Mouse (Mus musculus) stomach, postnatal 0 days (tissue): ENCODE measurements at regions not wholly inside any gene's neighbourhood (a gene's known extent, or its start where the extent isn't known, plus 50 kb on each side); places are given as distances from the start of the nearest gene placed in this dataset.

ENCODE experiments used
- ATAC-seq: fragments of 200-750 bp; cut with Nextera tagmentation; 2 replicates; pipeline ENCODE4 v1.8.0; 2017; ENCODE audit not compliant: low FRiP score, low TSS enrichment
- DNase-seq: peaks from one replicate; pipeline ENCODE4 v3.0.0-alpha.2; 2016; ENCODE audit warnings: low spot score
- H3K27ac ChIP-seq: fragments of 300-500 bp; sonication (generic); replicated peaks from 2 replicates; pipeline ENCODE4 v1.5.1; 2014; ENCODE audit warnings: mild to moderate bottlenecking, control low read depth
- H3K27me3 ChIP-seq: fragments of 300-500 bp; sonication (generic); 2 replicates; pipeline ENCODE4 v1.6.1; 2014; ENCODE audit warnings: low read length; ENCODE audit not compliant: control insufficient read depth, insufficient read depth
- H3K36me3 ChIP-seq: fragments of 300-500 bp; sonication (generic); 2 replicates; pipeline ENCODE4 v1.6.1; 2014; ENCODE audit warnings: low read length, mixed read lengths; ENCODE audit not compliant: control insufficient read depth, insufficient read depth
- H3K4me1 ChIP-seq: fragments of 300-500 bp; sonication (generic); replicated peaks from 2 replicates; pipeline ENCODE4 v1.6.1; 2014; ENCODE audit warnings: antibody characterized with exemption; ENCODE audit not compliant: control insufficient read depth, insufficient read depth
- H3K4me2 ChIP-seq: fragments of 300-500 bp; sonication (generic); replicated peaks from 2 replicates; pipeline ENCODE4 v1.6.1; 2014; ENCODE audit warnings: low read depth, mild to moderate bottlenecking, control low read depth, moderate library complexity
- H3K4me3 ChIP-seq: fragments of 300-500 bp; sonication (generic); 2 replicates; pipeline ENCODE4 v1.5.1; 2014; ENCODE audit warnings: low read depth, low read length, control low read depth
- H3K9ac ChIP-seq: fragments of 300-500 bp; sonication (generic); 2 replicates; pipeline ENCODE4 v1.6.1; 2014; ENCODE audit warnings: mild to moderate bottlenecking, low read length, control low read depth, mixed read lengths
- H3K9me3 ChIP-seq: fragments of 300-500 bp; sonication (generic); 2 replicates; pipeline ENCODE4 v1.6.1; 2016; ENCODE audit warnings: low read length; ENCODE audit not compliant: control insufficient read depth
- CTCF ChIP-seq: IDR thresholded peaks from 2 replicates; pipeline ENCODE4 v1.5.1; 2016; ENCODE audit warnings: antibody characterized with exemption, low read depth, mild to moderate bottlenecking, moderate library complexity
- EP300 ChIP-seq: optimal IDR thresholded peaks from 2 replicates; pipeline ENCODE3; 2016; ENCODE audit warnings: antibody characterized with exemption
- WGBS: fragments of 180-500 bp; shearing (Covaris S2); extraction: QIAGEN DNeasy Blood & Tissue Kit; methylation state at CpG from one replicate; pipeline ENCODE4 v1.1.7; 2014; 5-methylcytosine and 5-hydroxymethylcytosine counted together

DNA sequence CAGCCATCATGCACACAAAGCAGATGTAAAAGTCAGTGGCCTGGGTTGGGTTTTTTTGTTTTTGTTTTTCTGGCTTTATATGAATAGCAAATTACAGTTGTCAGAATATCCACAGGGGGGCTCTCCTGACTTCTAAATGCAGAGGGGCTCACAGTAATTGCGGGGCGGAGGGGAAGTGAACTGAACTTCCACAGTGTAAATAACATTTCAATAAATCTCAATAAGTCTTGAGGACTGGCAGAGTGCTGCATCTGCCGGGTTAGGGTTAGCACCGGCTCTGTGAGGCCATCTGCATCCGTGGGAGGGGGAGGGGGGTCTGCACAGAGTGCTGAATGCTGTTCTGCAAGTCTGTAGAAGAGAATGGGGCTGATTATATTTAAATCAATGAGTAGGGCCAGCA lies 50.3 kb upstream of the Arl4c start:
- Histone ChIP-seq H3K27me3 (no peaks in the 10 kb centered on the region), H3K9me3 (no peaks in the 10 kb centered on the region), H3K36me3 (no peaks in the 10 kb centered on the region), H3K4me3 (no peak overlapping the region), H3K4me2 (no peak overlapping the region), H3K27ac (no peak overlapping the region), H3K9ac (no peak overlapping the region), H3K4me1 (no peaks in the 10 kb centered on the region)
- DNase-seq (peak; percentile 30), ATAC-seq (no peak)
- no peak for TF ChIP-seq EP300
- peak; percentile 75 for TF ChIP-seq CTCF
- WGBS: 5% methylated on average over 5 of the region's 5 CpGs

DNA sequence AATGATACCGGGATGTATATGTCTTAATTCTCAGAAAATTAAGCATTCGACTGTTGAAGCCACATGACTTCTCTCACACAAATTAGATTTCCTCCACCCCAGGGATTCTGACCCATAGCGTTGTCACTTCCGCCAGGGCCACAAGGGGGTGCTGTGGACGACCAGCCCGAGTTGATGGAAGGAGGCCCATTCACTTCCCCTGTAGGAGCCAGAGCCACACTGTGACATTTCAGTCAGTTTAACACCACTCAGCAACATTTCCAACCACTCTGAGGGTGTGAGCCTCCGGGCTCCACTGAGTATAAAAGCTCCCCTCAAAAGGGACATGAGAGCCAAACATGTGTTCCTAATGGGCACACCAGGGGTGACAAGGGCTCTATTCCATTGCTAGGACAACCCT lies 54.6 kb upstream of the Arl4c start:
- H3K27me3 ChIP-seq: no peaks in the 10 kb centered on the region
- peak; percentile 75 for TF ChIP-seq CTCF
- TF ChIP-seq EP300: no peak
- H3K4me1 ChIP-seq: no peaks in the 10 kb centered on the region
- DNase-seq: peak; percentile 65
- 73% methylated on average over 7 of the region's 7 CpGs for WGBS
- no peaks in the 10 kb centered on the region for H3K36me3 ChIP-seq
- H3K4me3 ChIP-seq: no peak overlapping the region
- H3K9me3 ChIP-seq: no peaks in the 10 kb centered on the region
- ATAC-seq: no peak
- H3K27ac ChIP-seq: peak overlapping the region; percentile 36
- no peak overlapping the region for H3K4me2 ChIP-seq
- no peak overlapping the region for H3K9ac ChIP-seq

DNA sequence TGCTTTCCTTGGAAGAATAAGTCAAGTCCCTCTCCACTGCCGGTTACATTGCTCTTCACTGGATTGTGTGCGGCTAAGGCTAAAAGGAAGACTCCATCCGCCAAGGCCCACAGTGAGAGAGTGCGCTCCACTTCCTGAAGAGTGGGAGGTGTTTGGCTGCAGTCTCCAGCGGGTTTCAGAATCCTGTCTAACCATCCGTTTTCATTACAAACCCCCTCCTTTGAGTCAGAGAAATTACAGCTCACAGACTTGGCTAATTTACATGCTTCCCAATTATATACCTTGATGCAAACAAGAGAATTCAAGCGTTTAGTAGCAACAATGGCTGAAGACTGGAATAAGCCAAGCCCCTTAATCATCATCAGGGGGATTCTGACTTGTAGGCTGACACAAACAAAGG lies 55.1 kb upstream of the Arl4c start:
- no peak overlapping the region for H3K4me3 ChIP-seq
- H3K27me3 ChIP-seq: no peaks in the 10 kb centered on the region
- H3K9me3 ChIP-seq: no peaks in the 10 kb centered on the region
- DNase-seq (no peak), ATAC-seq (no peak)
- no peak overlapping the region for H3K4me2 ChIP-seq
- H3K9ac ChIP-seq: no peak overlapping the region
- no peaks in the 10 kb centered on the region for H3K4me1 ChIP-seq
- 50% methylated on average over 7 of the region's 7 CpGs for WGBS
- no peaks in the 10 kb centered on the region for H3K36me3 ChIP-seq
- H3K27ac ChIP-seq: peak overlapping the region; percentile 36
- no peak for TF ChIP-seq CTCF
- TF ChIP-seq EP300: no peak

DNA sequence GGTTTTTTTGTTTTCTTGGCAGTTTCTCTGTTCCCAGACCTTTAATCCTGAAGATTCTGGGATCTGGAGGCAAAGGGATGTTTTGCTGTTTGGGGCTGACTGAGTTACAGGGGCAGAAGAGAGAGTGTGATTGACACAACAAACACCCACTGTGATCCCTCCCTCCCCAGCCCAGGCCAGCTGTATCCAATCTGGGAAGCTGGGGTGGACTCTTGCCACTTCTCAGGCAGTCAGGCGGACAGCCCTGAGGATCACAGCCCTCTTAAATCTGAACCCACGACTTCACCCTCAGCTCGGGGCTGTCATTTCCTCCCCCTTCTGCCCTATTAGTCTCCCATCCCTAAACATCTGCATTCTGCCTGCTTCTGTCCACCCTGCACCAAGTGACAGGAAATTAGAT lies 55.7 kb upstream of the Arl4c start:
- TF ChIP-seq CTCF (no peak), EP300 (no peak)
- no peaks in the 10 kb centered on the region for H3K36me3 ChIP-seq
- DNase-seq (no peak), ATAC-seq (peak; percentile 34; the same call in 1 of the 2 replicates)
- no peaks in the 10 kb centered on the region for H3K9me3 ChIP-seq
- peak overlapping the region; percentile 18; the same call in 1 of the 2 replicates for H3K27ac ChIP-seq
- no peaks in the 10 kb centered on the region for H3K4me1 ChIP-seq
- no peak overlapping the region for H3K4me3 ChIP-seq
- 47% methylated on average over 3 of the region's 3 CpGs for WGBS
- H3K4me2 ChIP-seq: no peak overlapping the region
- no peak overlapping the region for H3K9ac ChIP-seq
- H3K27me3 ChIP-seq: no peaks in the 10 kb centered on the region

DNA sequence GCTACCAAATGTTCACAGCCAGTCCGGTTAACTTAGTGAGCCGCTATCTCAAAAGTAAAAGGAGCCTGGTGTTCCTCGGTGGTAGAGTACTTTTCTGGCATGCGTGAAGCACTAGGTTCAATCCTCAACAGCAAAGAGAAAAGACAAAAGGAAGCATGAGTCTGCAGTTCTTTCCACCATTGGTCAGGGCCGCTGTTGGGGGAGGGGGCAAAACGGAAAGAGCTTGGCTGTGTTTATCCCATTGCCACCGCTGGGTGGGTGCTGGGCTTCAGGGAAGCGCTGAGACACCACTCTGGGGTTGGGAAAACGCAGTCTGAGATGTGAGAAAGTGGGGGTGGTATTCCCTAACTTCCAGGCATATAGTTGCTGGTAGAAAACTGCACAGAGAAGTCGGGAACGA lies 58.6 kb upstream of the Arl4c start:
- Histone ChIP-seq H3K4me2 (no peak overlapping the region), H3K4me3 (no peak overlapping the region), H3K9ac (no peak overlapping the region), H3K4me1 (no peaks in the 10 kb centered on the region), H3K36me3 (no peaks in the 10 kb centered on the region), H3K27ac (no peak overlapping the region), H3K27me3 (no peaks in the 10 kb centered on the region), H3K9me3 (no peaks in the 10 kb centered on the region)
- TF ChIP-seq CTCF: no peak
- no peak for TF ChIP-seq EP300
- DNase-seq: no peak
- WGBS: 81% methylated on average over 11 of the region's 11 CpGs
- ATAC-seq: no peak

DNA sequence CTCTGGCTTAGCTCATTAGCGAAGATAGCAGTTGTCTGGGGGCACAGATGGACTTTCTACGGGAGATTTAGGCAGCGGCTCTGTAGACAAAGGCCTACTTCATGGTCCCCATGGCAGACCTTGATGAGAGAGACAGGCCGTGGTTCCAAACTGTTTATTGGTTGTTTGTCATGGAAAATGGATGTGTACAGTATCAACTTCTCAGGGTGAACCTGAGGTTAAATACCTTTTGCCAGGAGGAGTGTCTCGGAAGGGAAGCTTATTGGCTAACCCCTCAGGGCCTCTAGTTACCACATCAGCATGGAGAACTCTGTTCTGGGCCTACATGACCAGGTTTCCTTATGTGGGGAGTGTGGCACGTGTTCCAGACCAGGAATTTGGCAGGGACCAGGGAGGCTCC lies 59.1 kb upstream of the Arl4c start:
- H3K27me3 ChIP-seq: no peaks in the 10 kb centered on the region
- H3K4me3 ChIP-seq: no peak overlapping the region
- no peak overlapping the region for H3K9ac ChIP-seq
- TF ChIP-seq EP300 (no peak), CTCF (no peak)
- WGBS: 84% methylated on average over 6 of the region's 6 CpGs
- no peak for DNase-seq
- H3K4me1 ChIP-seq: no peaks in the 10 kb centered on the region
- ATAC-seq: no peak
- no peaks in the 10 kb centered on the region for H3K9me3 ChIP-seq
- H3K4me2 ChIP-seq: no peak overlapping the region
- no peak overlapping the region for H3K27ac ChIP-seq
- no peaks in the 10 kb centered on the region for H3K36me3 ChIP-seq
